Mouse (Mus musculus) myocyte (in vitro differentiated cells): ENCODE measurements around the gene Rps21. TPM values are rescaled to one million over a fixed set of nuclear protein-coding genes. Genes with fewer than 3 reads are reported as not detected.
"Not testable (repeated sequence)": the region's sequence is repeated elsewhere in the genome, so short reads cannot be mapped to it uniquely, and the experiment has no call there.

ENCODE experiments used
- H3K27me3 ChIP-seq: one replicate; pipeline ENCODE4 v1.6.1; 2011; ENCODE audit not compliant: control insufficient read depth, insufficient read depth, insufficient read length
- H3K36me3 ChIP-seq: one replicate; pipeline ENCODE4 v1.6.1; 2011; ENCODE audit not compliant: control insufficient read depth, insufficient read depth
- H3K4me2 ChIP-seq: one replicate; pipeline ENCODE4 v1.6.1; 2011; ENCODE audit warnings: low read depth, control low read depth
- H3K4me3 ChIP-seq: one replicate; pipeline ENCODE4 v1.5.1; 2011; ENCODE audit warnings: mild to moderate bottlenecking, control low read depth, moderate library complexity
- H3K79me2 ChIP-seq: one replicate; pipeline ENCODE4 v1.6.1; 2011; ENCODE audit not compliant: control insufficient read depth, insufficient read depth
- H3ac ChIP-seq: one replicate; pipeline ENCODE4 v1.6.1; 2011; ENCODE audit not compliant: control insufficient read depth, insufficient read length
- CEBPB ChIP-seq: IDR thresholded peaks from 2 replicates; pipeline ENCODE4 v1.6.1; 2011; ENCODE audit warnings: mild to moderate bottlenecking, moderate library complexity; ENCODE audit not compliant: poor library complexity, insufficient read depth, severe bottlenecking
- E2F4 ChIP-seq: IDR thresholded peaks from one replicate; pipeline ENCODE4 v1.6.1; 2011; ENCODE audit warnings: mild to moderate bottlenecking, control low read depth, moderate library complexity; ENCODE audit not compliant: insufficient read depth
- MYOD1 ChIP-seq, 3 experiments: IDR thresholded peaks; one replicate each; pipeline ENCODE4 v1.6.1; 2011; ENCODE audit warnings: control low read depth in 2 of 3, low read depth in 2 of 3, mild to moderate bottlenecking in 2 of 3, moderate library complexity in 1 of 3; ENCODE audit not compliant: insufficient read length in 2 of 3, control insufficient read depth in 1 of 3
- MYOG ChIP-seq, 3 experiments: IDR thresholded peaks; one replicate each; pipeline ENCODE4 v1.6.1; 2011; ENCODE audit warnings: control low read depth in 2 of 3, low read depth in 2 of 3, mild to moderate bottlenecking in 2 of 3; ENCODE audit not compliant: insufficient read length in 2 of 3, control insufficient read depth in 1 of 3, insufficient read depth in 1 of 3
- POLR2A ChIP-seq: IDR thresholded peaks from one replicate; pipeline ENCODE4 v1.6.1; 2011; ENCODE audit warnings: low read depth, mild to moderate bottlenecking, control low read depth, moderate library complexity; ENCODE audit not compliant: insufficient read length
- POLR2AphosphoS2 ChIP-seq: IDR thresholded peaks from one replicate; pipeline ENCODE4 v1.6.1; 2011; ENCODE audit warnings: low read depth, control low read depth; ENCODE audit not compliant: insufficient read length
- REST ChIP-seq: IDR thresholded peaks from one replicate; pipeline ENCODE4 v1.6.1; 2011; ENCODE audit warnings: mild to moderate bottlenecking, control low read depth, moderate library complexity; ENCODE audit not compliant: insufficient read depth, insufficient read length
- SRF ChIP-seq: IDR thresholded peaks from one replicate; pipeline ENCODE4 v1.6.1; 2011; ENCODE audit warnings: low read depth; ENCODE audit not compliant: control insufficient read depth, insufficient read length
- TCF12 ChIP-seq: IDR thresholded peaks from one replicate; pipeline ENCODE4 v1.6.1; 2011; ENCODE audit warnings: mild to moderate bottlenecking, control low read depth; ENCODE audit not compliant: poor library complexity, insufficient read depth, severe bottlenecking
- USF1 ChIP-seq: IDR thresholded peaks from one replicate; pipeline ENCODE4 v1.6.1; 2011; ENCODE audit warnings: low read depth, mild to moderate bottlenecking, control low read depth, moderate library complexity
- polyA plus RNA-seq: library from polyadenylated mRNA; unstranded; fragments of >200 nt; fragmentation: generic; extraction: Trizol; gene quantifications from one replicate; pipeline ENCODE4 v1.2.1, GENCODE M21; 2012; ENCODE audit warnings: missing spikeins

The Rps21 gene
- polyA plus RNA-seq, 1 experiment = 3,913 TPM

DNA sequence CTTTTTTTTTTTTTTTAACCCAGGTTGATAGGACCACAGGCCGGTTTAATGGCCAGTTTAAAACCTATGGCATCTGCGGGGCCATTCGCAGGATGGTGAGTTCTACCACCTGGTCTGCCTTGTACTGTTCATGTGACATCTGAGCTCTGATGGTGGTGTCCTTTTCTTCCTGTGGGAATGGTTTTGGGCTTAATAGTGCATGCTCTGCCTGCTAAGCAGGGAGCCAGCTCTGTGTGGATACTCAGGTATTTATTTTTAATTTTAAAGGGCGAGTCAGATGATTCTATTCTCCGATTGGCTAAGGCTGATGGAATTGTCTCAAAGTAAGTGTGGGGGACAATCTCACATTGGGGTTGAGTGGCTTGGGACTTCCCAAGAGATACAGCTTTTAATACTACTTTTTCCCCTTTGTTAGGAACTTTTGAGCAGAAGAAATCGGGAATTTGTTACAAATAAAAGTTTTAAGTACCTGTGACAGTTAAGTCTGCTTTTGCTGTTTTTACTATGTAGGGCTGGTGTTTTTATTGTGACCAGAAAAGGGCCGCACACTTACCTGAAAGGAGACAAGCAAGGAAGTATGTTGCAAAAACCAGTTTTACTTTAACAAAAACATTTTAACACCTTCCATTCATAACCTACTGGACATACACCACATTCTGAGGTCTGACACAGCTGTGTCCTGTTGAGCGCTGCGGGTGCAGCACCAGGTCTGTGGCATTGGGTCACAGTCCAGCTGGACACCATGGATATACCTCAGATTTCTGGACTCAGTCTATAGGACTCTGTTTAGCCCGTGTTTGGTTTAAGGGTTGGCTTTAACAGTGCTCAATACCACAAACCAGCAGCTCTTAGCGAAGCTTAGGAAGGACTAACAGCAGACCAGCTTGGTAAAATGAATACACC lies 1.0 kb downstream of the Rps21 start:
- TF ChIP-seq POLR2AphosphoS2 = peak; percentile 15
- no peak for TF ChIP-seq REST
- TF ChIP-seq E2F4 = no peak
- TF ChIP-seq MYOD1 (IDR thresholded peaks at IDR 0.05; ENCODE audit: control insufficient read depth in 1 of 3, insufficient read length in 2 of 3, low read depth in 2 of 3) = peak in 1 of 3 experiments; percentile 14
- H3K4me2 ChIP-seq = peak overlapping the region; percentile 95
- H3ac ChIP-seq = peak overlapping the region; percentile 48
- peaks cover 16% of the 10 kb centered on the region for H3K79me2 ChIP-seq
- peaks cover 6% of the 10 kb centered on the region for H3K36me3 ChIP-seq
- peak overlapping the region; percentile 85 for H3K4me3 ChIP-seq
- no peaks in the 10 kb centered on the region for H3K27me3 ChIP-seq

DNA sequence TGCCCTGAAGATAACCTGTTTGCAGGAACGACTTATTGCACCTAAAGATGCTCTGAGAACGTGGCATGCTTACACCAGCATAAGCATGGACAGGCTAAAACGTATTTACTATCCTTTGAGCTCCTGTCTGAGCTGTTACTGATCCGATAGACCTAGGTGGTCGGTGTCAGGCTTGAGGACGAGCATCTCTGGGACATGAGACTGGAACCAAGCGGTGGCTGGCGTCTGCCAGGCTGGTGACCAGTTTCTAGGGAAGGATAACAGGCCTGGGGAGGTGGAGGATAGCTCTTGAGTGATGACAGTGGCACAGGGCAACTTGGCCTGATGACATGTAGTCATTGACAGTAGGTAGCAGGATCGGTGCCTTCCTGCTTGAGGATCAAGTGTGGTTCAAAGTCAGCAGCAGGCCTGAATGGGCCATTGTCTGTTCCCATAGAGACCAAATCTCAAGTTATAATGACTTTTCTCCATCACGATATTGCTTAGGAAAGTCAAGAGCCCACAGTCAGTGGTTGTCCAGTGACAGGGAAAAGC lies 1.8 kb downstream of the Rps21 start:
- not testable (repeated sequence) for H3K4me3 ChIP-seq, H3K36me3 ChIP-seq, H3ac ChIP-seq, H3K27me3 ChIP-seq, H3K4me2 ChIP-seq
- H3K79me2 ChIP-seq = peaks cover 16% of the 10 kb centered on the region
- peak; percentile 59 for TF ChIP-seq POLR2AphosphoS2

DNA sequence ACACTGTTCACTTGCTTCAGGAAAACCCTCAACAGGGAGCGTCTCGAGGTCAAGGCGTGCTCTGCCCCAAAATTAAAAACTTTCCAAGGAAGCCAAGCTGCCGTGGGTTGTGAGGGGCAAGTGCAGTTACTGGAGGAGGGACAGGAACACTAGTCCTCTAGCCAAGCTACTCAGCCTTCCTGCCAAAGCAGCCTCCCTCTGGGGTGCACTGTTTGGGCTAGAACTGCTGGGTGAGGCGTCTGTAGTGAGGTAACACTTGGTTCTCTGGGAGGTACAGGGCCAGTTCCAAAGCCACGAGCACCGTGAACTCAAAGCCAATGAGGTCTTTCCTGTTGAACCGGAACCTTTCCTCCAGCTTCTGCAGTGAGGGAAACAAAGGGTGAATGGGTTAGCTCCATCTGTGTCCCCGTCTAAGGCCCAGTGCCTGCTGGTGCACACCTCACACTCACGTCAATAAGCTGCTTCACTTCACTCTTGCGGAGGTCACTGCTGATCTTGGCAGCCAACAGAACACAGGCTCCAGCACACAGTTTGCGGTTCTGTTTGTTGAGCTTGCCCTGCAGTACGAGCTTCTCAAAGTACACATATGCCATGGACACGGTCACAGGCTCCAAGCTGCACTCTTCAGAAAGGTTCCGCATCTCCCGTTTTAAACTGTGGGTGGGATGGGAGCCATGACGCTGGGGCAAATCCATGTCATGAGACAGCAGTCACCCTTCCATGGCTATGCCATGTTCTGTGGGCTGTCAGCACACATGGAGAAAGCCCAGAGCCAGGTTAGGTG lies 2.8 kb downstream of the Rps21 start:
- not testable (repeated sequence) for H3ac ChIP-seq, H3K4me2 ChIP-seq, H3K36me3 ChIP-seq, H3K4me3 ChIP-seq, H3K27me3 ChIP-seq
- H3K79me2 ChIP-seq = peaks cover 16% of the 10 kb centered on the region

DNA sequence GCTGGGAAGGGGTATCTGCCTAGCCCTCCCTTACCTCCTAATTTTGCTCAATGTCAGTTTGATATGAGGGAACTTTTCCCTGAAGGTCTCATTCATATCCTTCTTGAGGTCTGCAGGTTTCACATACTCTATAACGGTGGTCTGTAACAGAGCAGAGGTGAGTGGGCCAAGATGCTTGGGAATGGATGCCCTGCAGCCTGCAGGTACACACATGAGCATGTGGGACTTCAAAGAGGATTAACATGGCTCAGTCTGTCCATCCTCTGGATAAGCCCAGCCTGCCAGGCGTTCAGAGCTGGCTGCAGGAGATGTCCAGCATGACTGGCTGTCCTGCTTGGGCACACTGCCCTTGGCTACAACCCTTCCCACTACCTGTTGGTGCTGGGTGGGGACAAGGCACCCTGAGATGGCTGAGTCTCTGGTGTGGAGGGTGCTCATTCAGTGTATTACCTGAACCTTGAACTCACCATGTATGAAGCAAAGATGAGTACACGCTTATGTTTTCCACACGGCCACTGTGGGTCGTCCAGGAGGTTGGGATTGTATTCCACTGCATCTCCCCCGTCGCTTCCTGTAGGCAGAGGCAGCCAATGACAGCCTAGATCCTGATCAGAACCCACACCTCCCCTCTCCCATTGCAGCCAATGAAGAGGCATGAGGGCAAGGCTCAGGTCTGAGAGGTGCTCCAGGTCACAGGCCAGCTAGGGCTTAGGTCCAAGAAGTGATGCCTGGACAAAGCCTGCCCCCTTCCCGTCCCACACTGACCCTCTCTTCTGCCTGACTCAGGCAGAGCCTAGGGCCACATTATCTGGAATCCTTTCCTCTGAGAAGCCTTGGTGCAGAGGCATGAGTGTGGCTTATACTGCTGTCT lies 3.7 kb downstream of the Rps21 start:
- H3K79me2 ChIP-seq = peaks cover 16% of the 10 kb centered on the region
- TF ChIP-seq USF1 = no peak
- no peak for TF ChIP-seq MYOD1 (IDR thresholded peaks at IDR 0.05; ENCODE audit: control insufficient read depth in 1 of 3, insufficient read length in 2 of 3, low read depth in 2 of 3)
- no peak for TF ChIP-seq REST
- TF ChIP-seq E2F4 = no peak
- TF ChIP-seq CEBPB = no peak
- TF ChIP-seq POLR2A = peak; percentile 37
- TF ChIP-seq POLR2AphosphoS2 = peak; percentile 71
- H3K27me3 ChIP-seq = no peaks in the 10 kb centered on the region
- H3K36me3 ChIP-seq = peaks cover 6% of the 10 kb centered on the region
- H3K4me2 ChIP-seq = no peak overlapping the region
- no peak overlapping the region for H3K4me3 ChIP-seq
- no peak overlapping the region for H3ac ChIP-seq

DNA sequence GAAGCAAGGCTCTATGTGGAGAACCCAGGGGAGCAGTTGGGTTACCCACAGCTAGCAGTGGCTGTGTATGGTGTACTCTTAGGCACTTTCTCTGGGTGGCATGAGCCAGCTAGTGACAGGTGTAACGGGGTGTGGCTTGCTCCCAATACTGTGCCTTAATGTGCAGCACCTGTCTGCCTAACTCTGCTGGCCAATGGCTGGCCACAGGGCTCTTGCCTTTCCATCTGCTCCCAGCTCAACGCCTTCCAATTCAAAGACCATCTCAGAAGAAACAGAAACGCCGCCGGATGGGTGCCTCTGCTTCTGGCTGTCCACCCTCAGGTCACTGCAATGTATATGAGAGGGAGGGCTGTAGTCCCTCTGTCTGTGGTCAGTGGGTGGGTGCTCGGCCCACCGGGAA lies 4.7 kb downstream of the Rps21 start:
- H3K36me3 ChIP-seq = peaks cover 6% of the 10 kb centered on the region
- no peak overlapping the region for H3ac ChIP-seq
- peaks cover 16% of the 10 kb centered on the region for H3K79me2 ChIP-seq
- TF ChIP-seq SRF (no peak), MYOG (IDR thresholded peaks at IDR 0.05; ENCODE audit: control insufficient read depth in 1 of 3, insufficient read depth in 1 of 3, insufficient read length in 2 of 3, low read depth in 2 of 3) (peak; percentile 50 to 78 (median 54)), MYOD1 (IDR thresholded peaks at IDR 0.05; ENCODE audit: control insufficient read depth in 1 of 3, insufficient read length in 2 of 3, low read depth in 2 of 3) (peak in 2 of 3 experiments; percentile 73 to 92)
- H3K4me2 ChIP-seq = no peak overlapping the region
- no peaks in the 10 kb centered on the region for H3K27me3 ChIP-seq
- H3K4me3 ChIP-seq = no peak overlapping the region

DNA sequence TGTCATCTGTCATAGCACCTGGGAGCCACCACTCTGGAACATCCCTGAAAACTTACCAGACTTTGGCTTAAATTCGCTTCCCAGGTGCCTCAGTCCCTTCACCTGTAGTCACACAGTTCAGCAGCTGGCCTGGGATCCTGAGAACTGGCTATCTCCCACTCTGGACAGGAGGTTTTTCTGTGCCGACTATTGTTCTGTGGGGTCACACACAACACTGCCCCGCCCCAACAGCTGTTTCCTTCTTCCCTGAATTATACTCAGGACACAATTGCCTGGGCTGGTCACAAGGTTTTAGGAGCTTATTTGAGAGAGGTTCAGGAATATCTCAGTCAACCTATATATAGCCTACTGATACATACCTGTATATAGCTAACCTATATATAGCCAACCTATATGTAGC lies 5.3 kb downstream of the Rps21 start:
- H3K79me2 ChIP-seq = peaks cover 13% of the 10 kb centered on the region
- H3ac ChIP-seq = no peak overlapping the region
- peaks cover 6% of the 10 kb centered on the region for H3K36me3 ChIP-seq
- TF ChIP-seq CEBPB = no peak
- no peak for TF ChIP-seq POLR2A
- TF ChIP-seq MYOD1 (IDR thresholded peaks at IDR 0.05; ENCODE audit: control insufficient read depth in 1 of 3, insufficient read length in 2 of 3, low read depth in 2 of 3) = peak in 2 of 3 experiments; percentile 14 to 46
- no peak for TF ChIP-seq SRF
- TF ChIP-seq USF1 = no peak
- peak in 2 of 3 experiments; percentile 51 for TF ChIP-seq MYOG (IDR thresholded peaks at IDR 0.05; ENCODE audit: control insufficient read depth in 1 of 3, insufficient read depth in 1 of 3, insufficient read length in 2 of 3, low read depth in 2 of 3)
- no peak for TF ChIP-seq TCF12
- no peak for TF ChIP-seq REST
- H3K4me2 ChIP-seq = no peak overlapping the region
- no peak overlapping the region for H3K4me3 ChIP-seq
- no peaks in the 10 kb centered on the region for H3K27me3 ChIP-seq
